Mouse (Mus musculus) neural tube, embryonic 11.5 days (tissue): ENCODE results near the gene Zfp770. TPM values are rescaled to one million over a fixed set of nuclear protein-coding genes. Genes with fewer than 3 reads are reported as not detected.
"Not testable (repeated sequence)": the region's sequence is repeated elsewhere in the genome, so short reads cannot be mapped to it uniquely, and the experiment has no call there.

Experiments
- ATAC-seq: fragments of 200-750 bp; cut with Nextera tagmentation; 2 replicates; pipeline ENCODE4 v1.8.0; 2017; ENCODE audit warnings: moderate number of reproducible peaks, mild to moderate bottlenecking, moderate TSS enrichment, moderate library complexity; ENCODE audit not compliant: insufficient read depth, low FRiP score, low TSS enrichment
- DNase-seq: peaks from one replicate; pipeline ENCODE4 v3.0.0-alpha.2; 2015; ENCODE audit warnings: low spot score
- H3K27ac ChIP-seq: fragments of 300-500 bp; sonication (generic); 2 replicates; pipeline ENCODE4 v1.5.1; 2014; ENCODE audit warnings: low read depth, mild to moderate bottlenecking, low read length
- H3K27me3 ChIP-seq: fragments of 300-500 bp; sonication (generic); 2 replicates; pipeline ENCODE4 v1.6.1; 2014; ENCODE audit warnings: mild to moderate bottlenecking, low read length, mixed read lengths; ENCODE audit not compliant: control insufficient read depth, insufficient read depth
- H3K36me3 ChIP-seq: fragments of 300-500 bp; sonication (generic); 2 replicates; pipeline ENCODE4 v1.6.1; 2014; ENCODE audit warnings: mild to moderate bottlenecking, low read length, moderate library complexity, mixed read lengths; ENCODE audit not compliant: control insufficient read depth, insufficient read depth
- H3K4me1 ChIP-seq: fragments of 300-500 bp; sonication (generic); 2 replicates; pipeline ENCODE4 v1.6.1; 2014; ENCODE audit warnings: low read length, mixed read lengths; ENCODE audit not compliant: control insufficient read depth, insufficient read depth
- H3K4me2 ChIP-seq: fragments of 300-500 bp; sonication (generic); 2 replicates; pipeline ENCODE4 v1.6.1; 2014; ENCODE audit warnings: low read depth, mild to moderate bottlenecking, moderate library complexity
- H3K4me3 ChIP-seq: fragments of 300-500 bp; sonication (generic); 2 replicates; pipeline ENCODE4 v1.5.1; 2014; ENCODE audit warnings: low read depth, low read length
- H3K9ac ChIP-seq: fragments of 300-500 bp; sonication (generic); 2 replicates; pipeline ENCODE4 v1.6.1; 2014; ENCODE audit warnings: mild to moderate bottlenecking, low read length
- H3K9me3 ChIP-seq: fragments of 300-500 bp; sonication (generic); 2 replicates; pipeline ENCODE4 v1.6.1; 2016; ENCODE audit warnings: low read length; ENCODE audit not compliant: control insufficient read depth
- WGBS: fragments of 180-500 bp; shearing (Covaris S2); extraction: QIAGEN DNeasy Blood & Tissue Kit; methylation state at CpG from one replicate; pipeline ENCODE4 v1.1.7; 2014; 5-methylcytosine and 5-hydroxymethylcytosine counted together
- polyA plus RNA-seq: library from polyadenylated mRNA; unstranded; fragments of >200 nt; fragmentation: Nextera tagmentation; extraction: Ambion mirVana; gene quantifications from 2 replicates; pipeline ENCODE4 v1.2.1, GENCODE M21; 2014

Zfp770 gene
- polyA plus RNA-seq, 1 experiment from 2014 or later, result 5.4 TPM

- Histone ChIP-seq H3K27ac (no peak overlapping the region), H3K9me3 (no peaks in the 10 kb centered on the region), H3K27me3 (no peaks in the 10 kb centered on the region), H3K4me1 (peaks cover 6% of the 10 kb centered on the region; the same call in 1 of the 2 replicates), H3K36me3 (no peaks in the 10 kb centered on the region), H3K9ac (no peak overlapping the region), H3K4me3 (no peak overlapping the region), H3K4me2 (no peak overlapping the region)
- DNase-seq (no peak), ATAC-seq (no peak)
- 91% methylated on average over 5 of the region's 5 CpGs for WGBS
Observed at GRCm38 (mm10) chr2:114196421-114196820, 4.8 kb downstream of the Zfp770 start.

GRCm38 (mm10) chr2:114186924-114187323, 14.3 kb downstream of the Zfp770 start, which contains the start of gene Aqr:
Gene Aqr, minus strand, starts transcription at chr2:114187024.
- not testable (repeated sequence) for ATAC-seq
- WGBS, result 90% methylated on average over 1 of the region's 6 CpGs

DNA sequence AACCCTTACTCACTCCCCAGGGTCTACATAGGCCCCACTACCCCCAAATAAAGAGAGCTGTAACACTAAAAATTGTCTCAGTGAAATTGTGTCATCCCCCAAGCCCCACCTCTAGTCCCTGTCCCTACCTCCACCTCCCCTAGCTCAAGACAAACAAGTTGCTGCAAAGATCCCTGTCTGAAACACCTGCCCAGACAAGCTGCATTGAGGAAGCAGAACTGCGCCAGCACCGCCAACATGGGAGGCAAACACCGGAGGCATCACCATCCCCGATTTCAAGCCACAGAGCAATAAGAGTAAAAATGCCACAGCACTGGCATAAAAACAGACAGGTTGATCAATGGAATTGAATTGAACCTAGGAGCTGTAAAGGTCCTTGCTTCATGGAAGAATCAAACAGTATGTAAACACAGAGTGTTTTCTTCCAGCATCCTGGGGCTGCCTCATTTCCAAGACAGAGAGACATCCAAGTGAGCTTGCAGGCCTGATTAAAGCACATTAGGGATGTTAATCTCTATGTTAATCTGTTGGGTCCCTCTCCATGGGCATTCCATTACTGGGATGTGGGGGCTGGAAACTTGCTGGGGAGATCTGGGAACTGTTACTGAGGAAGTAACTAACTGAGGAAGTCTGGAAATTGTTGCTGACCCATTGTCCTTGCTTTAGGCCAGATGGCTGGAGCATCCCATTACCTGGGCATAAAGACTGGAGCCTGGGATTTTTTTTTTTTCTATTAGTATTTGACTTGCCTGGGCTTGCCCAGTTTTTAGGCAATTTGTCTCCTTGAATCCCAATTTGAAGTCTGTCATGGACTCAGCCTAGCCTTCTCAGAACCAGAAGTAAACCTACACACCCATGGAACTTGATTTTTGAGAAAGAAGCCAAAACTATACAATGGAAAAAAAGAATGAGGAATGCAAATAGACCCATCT, 23.2 kb downstream of the Zfp770 start:
- H3K27ac ChIP-seq, result no peak overlapping the region
- H3K27me3 ChIP-seq, result no peaks in the 10 kb centered on the region
- DNase-seq (no peak), ATAC-seq (no peak)
- no peaks in the 10 kb centered on the region for H3K9me3 ChIP-seq
- H3K36me3 ChIP-seq, result no peaks in the 10 kb centered on the region
- 57% methylated on average over 4 of the region's 4 CpGs for WGBS
- no peak overlapping the region for H3K4me2 ChIP-seq
- peaks cover 7% of the 10 kb centered on the region; the same call in 1 of the 2 replicates for H3K4me1 ChIP-seq
- H3K9ac ChIP-seq, result no peak overlapping the region
- H3K4me3 ChIP-seq, result no peak overlapping the region

More at GRCm38 (mm10) chr2:114186924-114187323, 14.3 kb downstream of the Zfp770 start, which contains the start of gene Aqr:
- H3K36me3 ChIP-seq, H3K4me3 ChIP-seq, H3K4me2 ChIP-seq, H3K4me1 ChIP-seq, DNase-seq, H3K27me3 ChIP-seq, H3K9ac ChIP-seq, H3K9me3 ChIP-seq, H3K27ac ChIP-seq: not testable (repeated sequence)

GRCm38 (mm10) chr2:114174651-114175484, 26.4 kb downstream of the Zfp770 start:
- H3K4me2 ChIP-seq, result peak overlapping the region; percentile 85
- peak; percentile 78 for DNase-seq
- peak overlapping the region; percentile 83 for H3K9ac ChIP-seq
- no peaks in the 10 kb centered on the region for H3K27me3 ChIP-seq
- peaks cover 7% of the 10 kb centered on the region; the same call in 1 of the 2 replicates for H3K4me1 ChIP-seq
- under 1% methylated on average over 44 of the region's 44 CpGs for WGBS
- no peaks in the 10 kb centered on the region; the same call in 1 of the 2 replicates for H3K36me3 ChIP-seq
- H3K9me3 ChIP-seq, result no peaks in the 10 kb centered on the region
- H3K27ac ChIP-seq, result no peak overlapping the region
- peak overlapping the region; percentile 84 for H3K4me3 ChIP-seq
- peak; percentile 87 for ATAC-seq

GRCm38 (mm10) chr2:114173248-114173647, 28.0 kb downstream of the Zfp770 start:
- H3K4me3 ChIP-seq, result no peak overlapping the region
- no peaks in the 10 kb centered on the region for H3K27me3 ChIP-seq
- ATAC-seq, result no peak
- H3K4me1 ChIP-seq, result peaks cover 7% of the 10 kb centered on the region; the same call in 1 of the 2 replicates
- H3K36me3 ChIP-seq, result no peaks in the 10 kb centered on the region; the same call in 1 of the 2 replicates
- H3K9me3 ChIP-seq, result no peaks in the 10 kb centered on the region
- H3K9ac ChIP-seq, result no peak overlapping the region
- no peak overlapping the region for H3K4me2 ChIP-seq
- no peak overlapping the region for H3K27ac ChIP-seq
- no peak for DNase-seq

DNA sequence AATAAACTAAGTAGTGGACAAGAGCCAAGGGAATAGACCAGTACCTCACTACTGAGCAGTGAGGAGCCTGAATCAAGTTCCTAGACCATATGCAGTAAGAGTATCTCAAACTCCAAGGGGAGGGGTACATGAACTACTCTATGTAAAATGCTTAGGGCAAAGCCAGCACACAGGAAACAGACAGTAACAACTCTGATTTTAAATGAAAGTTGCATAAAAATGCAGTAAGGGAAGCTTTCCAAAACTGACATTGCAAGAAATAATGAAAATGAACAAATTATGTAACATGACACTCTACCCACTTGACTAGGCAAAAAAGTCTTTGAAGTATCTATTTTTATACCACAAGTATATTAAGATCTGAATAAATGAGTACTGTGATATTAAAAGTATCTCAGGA, 33.4 kb downstream of the Zfp770 start:
- ATAC-seq, result no peak

GRCm38 (mm10) chr2:114161978-114162377, 39.3 kb downstream of the Zfp770 start:
- WGBS, result 82% methylated on average over 1 of the region's 1 CpGs
- DNase-seq (no peak), ATAC-seq (no peak)
- Histone ChIP-seq H3K27ac (no peak overlapping the region), H3K4me3 (no peak overlapping the region), H3K4me2 (no peak overlapping the region), H3K36me3 (peaks cover 3% of the 10 kb centered on the region; the same call in 1 of the 2 replicates), H3K27me3 (no peaks in the 10 kb centered on the region), H3K4me1 (no peaks in the 10 kb centered on the region), H3K9me3 (no peaks in the 10 kb centered on the region), H3K9ac (no peak overlapping the region)

More for the DNA sequence above, 33.4 kb downstream of the Zfp770 start:
- Histone ChIP-seq H3K4me1 (no peaks in the 10 kb centered on the region), H3K4me2 (no peak overlapping the region), H3K9me3 (no peaks in the 10 kb centered on the region), H3K27ac (no peak overlapping the region), H3K4me3 (no peak overlapping the region), H3K9ac (no peak overlapping the region), H3K36me3 (no peaks in the 10 kb centered on the region; the same call in 1 of the 2 replicates), H3K27me3 (no peaks in the 10 kb centered on the region)
- DNase-seq, result no peak

- H3K27ac ChIP-seq, result no peak overlapping the region
- H3K4me1 ChIP-seq, result no peaks in the 10 kb centered on the region
- peaks cover 8% of the 10 kb centered on the region for H3K36me3 ChIP-seq
- no peak overlapping the region for H3K4me2 ChIP-seq
- DNase-seq, result no peak
- H3K9ac ChIP-seq, result no peak overlapping the region
- no peaks in the 10 kb centered on the region for H3K9me3 ChIP-seq
- 89% methylated on average over 4 of the region's 4 CpGs for WGBS
- no peak overlapping the region for H3K4me3 ChIP-seq
- no peaks in the 10 kb centered on the region for H3K27me3 ChIP-seq
- ATAC-seq, result no peak
Observed at GRCm38 (mm10) chr2:114157345-114157744, 43.9 kb downstream of the Zfp770 start.
